Mouse (Mus musculus) heart, embryonic 16.5 days (tissue): ENCODE results near the gene Dab2ip. TPM values are rescaled to one million over a fixed set of nuclear protein-coding genes. Genes with fewer than 3 reads are reported as not detected.

ENCODE experiments used
- ATAC-seq: fragments of 200-750 bp; cut with Nextera tagmentation; replicated peaks from 2 replicates; pipeline ENCODE4 v1.8.0; 2017; ENCODE audit warnings: moderate number of reproducible peaks; ENCODE audit not compliant: insufficient read depth, low FRiP score; ENCODE audit errors: extremely low read depth
- H3K27ac ChIP-seq: fragments of 300-500 bp; sonication (generic); 2 replicates; pipeline ENCODE4 v1.5.1; 2014; ENCODE audit warnings: mild to moderate bottlenecking, low read length, control low read depth, moderate library complexity
- H3K27me3 ChIP-seq: fragments of 300-500 bp; sonication (generic); 2 replicates; pipeline ENCODE4 v1.6.1; 2014; ENCODE audit warnings: low read length, mixed read lengths; ENCODE audit not compliant: control insufficient read depth, insufficient read depth
- H3K36me3 ChIP-seq: fragments of 300-500 bp; sonication (generic); 2 replicates; pipeline ENCODE4 v1.6.1; 2014; ENCODE audit not compliant: control insufficient read depth, insufficient read depth
- H3K4me1 ChIP-seq: fragments of 300-500 bp; sonication (generic); 2 replicates; pipeline ENCODE4 v1.6.1; 2014; ENCODE audit warnings: low read length, mixed read lengths; ENCODE audit not compliant: control insufficient read depth, insufficient read depth
- H3K4me2 ChIP-seq: fragments of 300-500 bp; sonication (generic); 2 replicates; pipeline ENCODE4 v1.6.1; 2014; ENCODE audit warnings: low read depth, mild to moderate bottlenecking, control low read depth, low read length
- H3K4me3 ChIP-seq: fragments of 300-500 bp; sonication (generic); 2 replicates; pipeline ENCODE4 v1.5.1; 2014; ENCODE audit warnings: mild to moderate bottlenecking, control low read depth, low read length
- H3K9ac ChIP-seq: fragments of 300-500 bp; sonication (generic); 2 replicates; pipeline ENCODE4 v1.6.1; 2014; ENCODE audit warnings: low read length, control low read depth
- H3K9me3 ChIP-seq: fragments of 300-500 bp; sonication (generic); replicated peaks from 2 replicates; pipeline ENCODE4 v1.6.1; 2016; ENCODE audit warnings: low read length; ENCODE audit not compliant: control insufficient read depth
- WGBS: fragments of 180-500 bp; shearing (Covaris S2); extraction: QIAGEN DNeasy Blood & Tissue Kit; methylation state at CpG from one replicate; pipeline ENCODE4 v1.1.7; 2014; 5-methylcytosine and 5-hydroxymethylcytosine counted together
- polyA plus RNA-seq: library from polyadenylated mRNA; unstranded; fragments of >200 nt; fragmentation: Nextera tagmentation; extraction: Ambion mirVana; gene quantifications from 2 replicates; pipeline ENCODE4 v1.2.1, GENCODE M21; 2015

Dab2ip gene
- polyA plus RNA-seq, 1 experiment from 2014 or later: 27.1 TPM

DNA sequence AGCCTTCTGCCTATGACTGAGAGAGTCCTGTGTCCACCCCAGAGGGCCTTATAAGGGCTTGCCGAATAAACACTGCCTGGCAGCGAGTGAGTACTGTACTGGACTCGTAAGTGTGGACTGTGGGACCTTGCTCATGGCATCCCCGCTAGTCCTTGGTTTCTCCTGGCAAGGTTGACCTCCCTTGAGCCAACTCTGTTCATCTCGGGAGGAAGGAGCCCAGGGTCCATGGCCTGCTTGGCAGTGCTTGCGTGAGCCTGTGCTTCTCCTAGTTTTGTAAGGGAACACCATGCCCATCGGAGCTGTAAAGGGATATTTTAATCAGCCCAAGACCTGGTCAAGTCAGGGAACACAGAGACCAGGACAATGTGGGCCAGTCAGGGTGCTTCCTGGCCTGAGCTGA, 54.2 kb downstream of the Dab2ip start:
- Histone ChIP-seq H3K36me3 (no peaks in the 10 kb centered on the region), H3K4me1 (peaks cover 62% of the 10 kb centered on the region), H3K9ac (peak overlapping the region; percentile 27; the same call in 1 of the 2 replicates), H3K4me3 (no peak overlapping the region), H3K9me3 (no peaks in the 10 kb centered on the region), H3K27ac (no peak overlapping the region), H3K27me3 (no peaks in the 10 kb centered on the region), H3K4me2 (no peak overlapping the region)
- no peak for ATAC-seq
- 75% methylated on average over 7 of the region's 7 CpGs for WGBS

- WGBS: 55% methylated on average over 3 of the region's 3 CpGs
- no peaks in the 10 kb centered on the region for H3K36me3 ChIP-seq
- peaks cover 57% of the 10 kb centered on the region for H3K4me1 ChIP-seq
- H3K27me3 ChIP-seq: no peaks in the 10 kb centered on the region
- H3K9me3 ChIP-seq: no peaks in the 10 kb centered on the region
- ATAC-seq: peak; percentile 41; the same call in 1 of the 2 replicates
- peak overlapping the region; percentile 57 for H3K27ac ChIP-seq
- H3K4me3 ChIP-seq: no peak overlapping the region
- H3K4me2 ChIP-seq: no peak overlapping the region
- H3K9ac ChIP-seq: no peak overlapping the region
Measured at GRCm38 (mm10) chr2:35613946-35614353, 55.9 kb downstream of the Dab2ip start.

- H3K27me3 ChIP-seq: no peaks in the 10 kb centered on the region
- no peak overlapping the region; the same call in 1 of the 2 replicates for H3K9ac ChIP-seq
- H3K4me3 ChIP-seq: no peak overlapping the region
- H3K27ac ChIP-seq: peak overlapping the region; percentile 57
- WGBS: 50% methylated on average over 3 of the region's 3 CpGs
- H3K36me3 ChIP-seq: no peaks in the 10 kb centered on the region
- H3K4me1 ChIP-seq: peaks cover 57% of the 10 kb centered on the region
- H3K4me2 ChIP-seq: no peak overlapping the region
- ATAC-seq: no peak
- H3K9me3 ChIP-seq: no peaks in the 10 kb centered on the region
Measured at GRCm38 (mm10) chr2:35614411-35614810, 56.3 kb downstream of the Dab2ip start.

GRCm38 (mm10) chr2:35615366-35615765, 57.3 kb downstream of the Dab2ip start:
- no peaks in the 10 kb centered on the region for H3K36me3 ChIP-seq
- ATAC-seq: no peak
- peaks cover 57% of the 10 kb centered on the region for H3K4me1 ChIP-seq
- H3K4me3 ChIP-seq: no peak overlapping the region
- 68% methylated on average over 4 of the region's 4 CpGs for WGBS
- H3K4me2 ChIP-seq: no peak overlapping the region
- H3K9me3 ChIP-seq: no peaks in the 10 kb centered on the region
- no peak overlapping the region for H3K27ac ChIP-seq
- H3K9ac ChIP-seq: no peak overlapping the region
- H3K27me3 ChIP-seq: no peaks in the 10 kb centered on the region

GRCm38 (mm10) chr2:35615977-35616376, 57.9 kb downstream of the Dab2ip start:
- H3K9me3 ChIP-seq: no peaks in the 10 kb centered on the region
- no peak overlapping the region for H3K4me2 ChIP-seq
- no peaks in the 10 kb centered on the region for H3K36me3 ChIP-seq
- H3K27ac ChIP-seq: no peak overlapping the region
- H3K27me3 ChIP-seq: no peaks in the 10 kb centered on the region
- H3K4me1 ChIP-seq: peaks cover 57% of the 10 kb centered on the region
- H3K4me3 ChIP-seq: no peak overlapping the region
- 60% methylated on average over 2 of the region's 2 CpGs for WGBS
- ATAC-seq: no peak
- H3K9ac ChIP-seq: no peak overlapping the region

DNA sequence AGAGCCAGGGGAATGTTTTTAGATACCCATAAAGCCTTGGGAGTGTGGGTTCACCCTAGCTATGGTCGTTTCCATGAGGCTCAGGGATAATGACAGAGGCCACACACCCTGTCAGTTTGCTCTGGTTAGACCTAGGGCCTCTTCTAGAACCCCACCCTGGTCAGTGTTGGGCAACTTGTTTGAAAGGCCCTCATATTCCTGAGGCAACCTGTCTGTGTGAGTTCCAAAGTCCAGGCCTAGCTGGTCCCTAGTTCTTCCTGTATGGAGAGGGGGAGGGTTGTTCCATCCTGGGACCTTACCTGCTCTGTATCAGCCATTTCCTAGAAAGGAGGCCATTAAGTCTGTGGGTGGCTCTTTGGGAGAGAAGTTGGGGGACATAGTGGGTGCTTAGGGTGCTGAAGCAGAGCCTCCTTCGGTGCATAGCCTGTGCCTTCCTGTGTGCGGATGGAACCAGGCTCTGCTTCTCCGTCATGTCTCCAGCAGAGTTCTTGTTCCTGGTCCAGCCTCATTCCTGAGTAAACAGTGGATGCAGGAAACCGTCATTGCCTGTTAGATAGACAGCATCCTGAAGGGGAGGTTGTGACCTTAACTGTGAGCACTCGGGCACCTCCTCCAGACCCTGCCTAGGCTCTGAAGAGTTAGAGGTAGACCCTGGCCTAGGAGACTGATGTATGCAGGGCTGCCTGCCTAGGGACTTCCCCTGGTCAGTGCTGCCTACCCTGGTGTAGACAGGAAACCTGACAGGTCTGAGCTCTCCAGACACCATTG, 59.0 kb downstream of the Dab2ip start:
- peaks cover 54% of the 10 kb centered on the region for H3K4me1 ChIP-seq
- WGBS: 61% methylated on average over 6 of the region's 6 CpGs

GRCm38 (mm10) chr2:35618981-35619380, 60.9 kb downstream of the Dab2ip start:
- H3K27ac ChIP-seq: no peak overlapping the region
- H3K36me3 ChIP-seq: no peaks in the 10 kb centered on the region
- no peaks in the 10 kb centered on the region for H3K9me3 ChIP-seq
- no peak overlapping the region for H3K4me3 ChIP-seq
- ATAC-seq: no peak
- 65% methylated on average over 7 of the region's 7 CpGs for WGBS
- H3K4me2 ChIP-seq: no peak overlapping the region
- H3K4me1 ChIP-seq: peaks cover 55% of the 10 kb centered on the region
- peak overlapping the region; percentile 35; the same call in 1 of the 2 replicates for H3K9ac ChIP-seq
- H3K27me3 ChIP-seq: no peaks in the 10 kb centered on the region

More for the DNA sequence above, 59.0 kb downstream of the Dab2ip start:
- Histone ChIP-seq H3K27me3 (no peaks in the 10 kb centered on the region), H3K4me3 (no peak overlapping the region), H3K9me3 (no peaks in the 10 kb centered on the region), H3K9ac (no peak overlapping the region), H3K4me2 (no peak overlapping the region), H3K27ac (peak overlapping the region; percentile 54), H3K36me3 (no peaks in the 10 kb centered on the region)
- ATAC-seq: 0 out of 2 replicates have a peak, but pooled peaks have one; percentile 24

DNA sequence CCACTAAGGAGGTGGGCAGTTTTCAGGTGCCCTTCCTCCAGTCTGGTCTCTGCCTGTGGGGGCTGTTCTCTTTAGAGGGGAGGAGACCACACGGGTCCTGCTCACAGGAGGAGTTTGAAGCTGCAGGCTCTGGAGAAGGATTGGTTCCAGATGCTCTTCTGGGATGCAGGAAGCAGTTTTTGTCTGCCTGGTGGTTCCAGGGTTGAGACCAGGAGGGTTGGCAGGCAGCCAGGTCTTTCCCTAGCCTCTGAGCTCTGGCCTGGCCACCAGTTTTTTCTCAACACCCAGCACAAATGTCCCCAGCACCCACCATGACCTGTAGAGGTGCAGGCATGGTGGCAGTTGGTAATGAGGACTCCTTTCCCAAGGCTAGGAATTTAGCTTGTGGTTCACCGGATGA, 61.5 kb downstream of the Dab2ip start:
- H3K27me3 ChIP-seq: no peaks in the 10 kb centered on the region
- no peaks in the 10 kb centered on the region for H3K36me3 ChIP-seq
- no peak for ATAC-seq
- H3K9me3 ChIP-seq: no peaks in the 10 kb centered on the region
- H3K9ac ChIP-seq: peak overlapping the region; percentile 35; the same call in 1 of the 2 replicates
- H3K4me2 ChIP-seq: no peak overlapping the region; the same call in 1 of the 2 replicates
- H3K4me1 ChIP-seq: peaks cover 53% of the 10 kb centered on the region
- WGBS: 29% methylated on average over 2 of the region's 2 CpGs
- peak overlapping the region; percentile 59 for H3K27ac ChIP-seq
- no peak overlapping the region for H3K4me3 ChIP-seq
